Mouse (Mus musculus): Measurements from ENCODE around the gene Rgsl1. TPM values are rescaled to one million over a fixed set of nuclear protein-coding genes. Genes with fewer than 3 reads are reported as not detected.
"Not testable (repeated sequence)": the region's sequence is repeated elsewhere in the genome, so short reads cannot be mapped to it uniquely, and the experiment has no call there.

The Rgsl1 gene
- 0.15 TPM in 1 of 2 replicates, not detected in the other for total RNA-seq (2021)
- long read RNA-seq = 0 reads

- DNase-seq = no peak
Measured at GRCm38 (mm10) chr1:153844042-153844441, at the start of gene Rgsl1. Gene Rgsl1, minus strand, starts transcription at chr1:153844142.

GRCm38 (mm10) chr1:153891442-153891841, 47.5 kb upstream of the Rgsl1 start, which contains the start of gene Teddm1a:
Gene Teddm1a, plus strand, starts transcription at chr1:153891742.
- no peak for DNase-seq

DNA sequence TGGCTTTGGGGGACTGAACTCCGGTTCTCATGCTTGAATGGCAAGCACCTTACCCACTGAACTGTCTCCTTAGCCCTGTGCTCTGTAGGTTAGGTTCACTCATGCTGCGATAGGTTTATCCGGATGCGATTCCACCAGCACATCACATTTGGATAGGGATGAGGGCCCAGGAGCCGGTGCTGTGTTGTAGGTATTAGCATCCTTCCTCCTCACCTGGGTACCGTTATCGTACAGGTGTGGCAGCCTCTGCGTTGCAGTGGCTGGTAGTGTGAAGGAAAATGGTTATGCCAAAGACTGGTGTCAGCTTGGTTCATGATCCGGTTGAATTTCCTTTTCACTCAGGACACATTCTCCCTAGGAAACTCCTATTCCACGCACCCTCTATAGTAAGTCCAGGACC, 46.2 kb upstream of the Rgsl1 start:
- no peak for DNase-seq

GRCm38 (mm10) chr1:153886024-153886633, 42.2 kb upstream of the Rgsl1 start:
- DNase-seq = no peak

DNA sequence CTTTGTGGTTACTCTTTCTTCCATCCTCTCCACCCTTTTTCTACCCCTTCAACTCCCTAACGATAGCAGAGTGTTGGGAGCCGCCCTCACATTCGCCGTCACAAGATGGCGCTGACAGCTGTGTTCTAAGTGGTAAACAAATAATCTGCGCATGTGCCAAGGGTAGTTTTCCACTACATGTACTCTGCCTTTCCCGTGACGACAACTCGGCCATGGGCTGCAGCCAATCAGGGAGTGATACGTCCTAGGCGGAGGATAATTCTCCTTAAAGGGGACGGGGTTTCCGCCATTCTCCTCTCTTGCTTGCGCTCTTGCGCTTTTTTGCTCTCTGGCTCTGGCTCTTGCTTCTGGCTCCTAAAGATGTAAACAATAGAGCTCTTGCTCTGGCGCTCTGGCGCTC, 36.4 kb upstream of the Rgsl1 start:
- DNase-seq = not testable (repeated sequence)

DNA sequence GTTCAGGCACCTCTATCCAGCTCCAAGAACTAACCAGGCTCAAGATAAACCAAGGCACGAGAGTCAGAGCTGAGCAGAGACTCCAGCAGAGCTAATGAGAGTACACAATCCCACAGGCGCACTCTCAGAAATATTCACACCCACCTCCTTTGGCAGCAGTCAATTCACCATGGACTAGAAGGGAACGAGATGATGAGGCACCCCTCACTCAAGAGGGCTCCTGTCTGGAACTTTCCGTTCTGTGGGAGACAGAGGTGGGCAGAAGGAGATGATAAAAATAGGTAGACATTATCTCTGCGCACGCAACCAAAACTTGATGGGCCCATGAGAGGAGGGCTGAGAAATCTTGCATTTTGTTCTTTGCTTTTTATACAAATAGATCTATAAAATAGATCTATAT, 30.1 kb upstream of the Rgsl1 start, which contains the start of gene Teddm1b:
Gene Teddm1b, plus strand, starts transcription at position 301 of the 400 bp plus-strand sequence.
- DNase-seq = no peak

- DNase-seq = no peak
Measured at GRCm38 (mm10) chr1:153855946-153856345, 12.0 kb upstream of the Rgsl1 start.

- DNase-seq = not testable (repeated sequence)
Measured at GRCm38 (mm10) chr1:153852696-153853095, 8.8 kb upstream of the Rgsl1 start.

DNA sequence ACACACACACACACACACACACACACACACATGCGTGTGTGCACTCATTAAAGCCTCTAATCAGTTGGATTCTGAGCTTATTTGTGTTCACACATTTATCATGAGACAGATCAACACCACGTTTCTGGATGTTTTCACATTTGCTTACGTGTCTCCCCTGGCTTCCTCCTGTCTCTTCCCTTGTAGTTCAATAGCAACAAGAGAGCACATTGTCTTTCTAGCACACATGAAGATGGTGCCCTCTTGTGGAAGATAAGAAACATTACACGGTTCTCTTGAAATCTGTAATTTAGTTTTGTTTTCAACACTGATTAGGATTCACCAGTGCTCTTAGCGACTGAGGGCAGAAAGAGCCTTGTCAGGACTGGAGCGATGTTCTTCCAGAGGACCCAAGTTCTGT, 2.9 kb upstream of the Rgsl1 start:
- DNase-seq = no peak

DNA sequence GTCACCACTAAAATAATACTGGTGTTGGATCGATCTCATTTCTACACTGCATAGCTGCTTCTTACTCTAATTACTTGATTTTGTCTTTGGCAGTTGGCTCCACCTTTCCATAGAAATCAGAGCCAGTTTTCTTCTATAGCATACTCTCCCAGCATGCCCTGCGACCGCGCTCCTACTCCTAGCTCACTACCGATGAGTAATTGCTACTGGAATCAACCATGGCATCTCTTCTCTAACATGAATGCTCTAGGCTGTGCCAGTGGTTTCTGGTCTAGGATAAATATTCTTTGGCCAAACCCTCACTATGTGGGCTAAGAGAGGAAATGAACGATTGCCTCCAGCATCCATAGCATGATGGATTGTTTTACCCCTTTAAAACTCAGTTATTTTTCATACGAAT, 2.5 kb upstream of the Rgsl1 start:
- DNase-seq = no peak

GRCm38 (mm10) chr1:153842121-153842740, 1.7 kb downstream of the Rgsl1 start:
- DNase-seq = no peak

- no peak for DNase-seq
Measured at GRCm38 (mm10) chr1:153836036-153836435, 7.9 kb downstream of the Rgsl1 start.

DNA sequence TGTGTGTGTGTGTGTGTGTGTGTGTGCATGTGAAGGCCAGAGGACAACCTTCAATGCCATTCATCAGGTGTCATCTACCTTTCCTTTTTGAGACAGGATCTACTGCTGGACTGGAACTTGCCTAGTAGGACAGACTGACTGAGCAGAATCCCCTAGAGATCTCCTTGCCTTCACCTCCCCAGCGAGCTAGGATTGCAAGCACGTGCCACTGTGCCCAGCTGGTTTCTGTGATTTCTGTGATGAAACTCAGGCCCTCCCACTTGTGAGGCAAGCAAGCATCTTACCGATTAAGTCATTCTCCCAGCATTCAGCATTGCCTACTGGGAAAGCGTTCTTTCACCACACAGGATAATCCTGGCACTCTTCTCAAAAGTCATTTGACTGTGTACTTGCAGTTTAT, 13.2 kb downstream of the Rgsl1 start:
- DNase-seq = no peak

DNA sequence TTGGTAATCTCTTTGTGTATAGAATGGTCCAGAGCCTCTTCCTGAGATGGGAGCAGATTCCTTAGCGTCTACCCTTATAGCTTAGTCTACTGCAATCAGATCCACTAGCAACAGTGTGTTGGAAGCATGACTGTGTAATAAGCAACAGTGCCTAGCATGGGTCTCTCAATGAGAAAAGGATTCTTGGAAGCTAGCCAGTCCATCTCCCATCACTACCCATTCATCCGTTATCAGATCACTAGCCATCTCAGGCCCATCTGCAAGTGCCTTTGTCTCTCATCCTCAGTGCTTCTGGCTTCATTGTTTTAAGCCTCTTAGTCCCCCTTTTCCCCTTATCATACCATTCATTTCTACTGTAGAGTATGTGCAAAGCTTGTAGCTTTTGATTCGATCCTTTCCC, 23.7 kb downstream of the Rgsl1 start:
- DNase-seq = no peak

GRCm38 (mm10) chr1:153814278-153814677, 29.7 kb downstream of the Rgsl1 start:
- no peak for DNase-seq

DNA sequence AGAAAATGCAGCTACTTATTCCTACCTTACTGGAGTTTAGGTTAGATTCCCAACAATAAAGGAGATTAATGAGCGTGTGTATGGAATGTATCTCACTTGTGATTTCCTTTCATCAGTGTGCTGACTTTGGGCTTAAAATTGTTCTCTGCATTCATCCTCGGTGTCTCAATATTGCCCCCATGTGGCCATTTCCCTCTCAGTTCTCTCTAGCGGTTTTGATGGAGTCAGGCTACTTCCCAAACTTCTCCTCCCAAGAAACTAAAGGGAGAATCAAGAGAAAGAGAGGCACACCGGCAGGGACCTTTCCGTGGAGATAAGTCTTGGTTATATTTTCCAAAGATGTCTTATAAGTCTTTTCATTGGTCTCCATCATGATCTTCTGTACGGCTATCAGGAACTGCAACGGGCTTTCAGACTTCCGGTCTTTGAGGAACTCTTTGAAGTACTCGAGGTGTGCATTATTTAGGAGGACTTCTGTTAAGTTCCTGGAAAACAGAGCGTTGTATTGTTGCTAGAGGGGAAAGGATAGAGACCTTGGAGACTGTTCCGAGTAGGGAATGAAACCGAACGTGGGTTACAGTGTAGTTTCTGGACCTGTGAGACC, 36.5 kb downstream of the Rgsl1 start:
- peak; percentile 48 for DNase-seq

GRCm38 (mm10) chr1:153803530-153803929, 40.4 kb downstream of the Rgsl1 start:
- no peak for DNase-seq

- no peak for DNase-seq
Measured at GRCm38 (mm10) chr1:153802691-153803090, 41.3 kb downstream of the Rgsl1 start.

DNA sequence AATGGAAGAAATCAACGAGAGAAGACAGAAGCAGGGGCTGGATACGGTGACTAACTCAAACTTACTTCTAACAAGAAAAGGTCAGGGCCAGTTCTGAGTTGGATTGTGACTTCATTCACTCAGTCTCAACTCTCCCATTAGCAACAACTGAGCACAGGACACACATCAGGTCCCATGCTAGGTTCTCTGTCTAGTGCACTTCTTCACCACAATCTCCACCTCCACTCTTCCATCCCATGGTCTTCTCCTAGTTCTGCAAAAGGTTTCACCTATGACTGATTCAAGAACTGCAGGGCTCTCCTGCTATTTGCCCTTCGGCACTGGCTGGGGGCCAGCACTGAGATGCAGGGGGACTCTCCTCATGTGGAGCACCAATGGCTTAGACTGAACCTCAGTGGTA, 49.7 kb downstream of the Rgsl1 start:
- peak; percentile 3 for DNase-seq

DNA sequence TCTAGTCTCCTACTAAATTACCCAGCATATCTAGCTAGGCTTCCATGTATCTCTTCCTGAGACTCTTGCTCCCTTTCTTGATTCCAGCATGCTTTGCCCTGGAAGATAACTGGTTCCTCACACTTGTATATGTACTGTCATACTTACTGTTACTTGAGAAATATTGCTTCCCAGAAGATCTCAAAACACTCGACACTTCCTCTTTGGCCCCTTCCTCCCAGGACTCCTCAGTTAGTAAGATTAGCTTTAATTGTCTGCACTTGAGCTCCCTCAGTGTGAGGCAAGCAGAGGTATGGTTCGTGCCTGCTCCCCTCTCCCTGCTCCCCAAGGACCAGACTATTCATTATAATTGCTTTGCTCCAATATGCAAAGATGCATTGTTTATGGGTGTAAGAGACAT, 53.2 kb downstream of the Rgsl1 start:
- no peak for DNase-seq

GRCm38 (mm10) chr1:153785608-153786007, 58.3 kb downstream of the Rgsl1 start:
- no peak for DNase-seq

- no peak for DNase-seq
Measured at GRCm38 (mm10) chr1:153783339-153783738, 60.6 kb downstream of the Rgsl1 start.

- DNase-seq = no peak
Measured at GRCm38 (mm10) chr1:153778205-153778604, 65.7 kb downstream of the Rgsl1 start.

GRCm38 (mm10) chr1:153776257-153776656, 67.7 kb downstream of the Rgsl1 start:
- DNase-seq = no peak

Data from adrenal gland, postnatal 25 days (tissue).